Mouse (Mus musculus) MEL (cell line): ENCODE data around the gene Bahcc1. TPM values are rescaled to one million over a fixed set of nuclear protein-coding genes. Genes with fewer than 3 reads are reported as not detected.
A peak's percentile ranks its signal among the peaks of the same experiment; 100 is the strongest.

Experiments used
- DNase-seq: peaks from one replicate; pipeline ENCODE4 v3.0.0; 2011; ENCODE audit warnings: low read depth, low spot score
- H3K27ac ChIP-seq: 2 replicates; pipeline ENCODE4 v1.5.1; 2012; ENCODE audit warnings: low read depth, mild to moderate bottlenecking, control low read depth, low read length, moderate library complexity; ENCODE audit not compliant: control insufficient read depth
- H3K27me3 ChIP-seq, 2 experiments: fragments of 150-350 bp in 1 of 2; sonication (generic) in 1 of 2; 2 replicates each; pipeline ENCODE4 v1.6.1; 2012; ENCODE audit warnings: low read length in 2 of 2, mild to moderate bottlenecking in 2 of 2, improper control_type of control experiment in 1 of 2, moderate library complexity in 1 of 2; ENCODE audit not compliant: insufficient read depth in 2 of 2, control insufficient read depth in 1 of 2
- H3K36me3 ChIP-seq, 2 experiments: 2 replicates each; pipeline ENCODE4 v1.6.1; 2012 to 2014; ENCODE audit warnings: low read length in 2 of 2, improper control_type of control experiment in 1 of 2, inconsistent platforms in 1 of 2, mild to moderate bottlenecking in 1 of 2; ENCODE audit not compliant: insufficient read depth in 2 of 2, control insufficient read depth in 1 of 2
- H3K4me1 ChIP-seq, 2 experiments: fragments of 150-350 bp in 1 of 2; sonication (generic) in 1 of 2; 2 replicates each; pipeline ENCODE4 v1.6.1; 2012; ENCODE audit warnings: low read length in 2 of 2, improper control_type of control experiment in 1 of 2, mild to moderate bottlenecking in 1 of 2; ENCODE audit not compliant: insufficient read depth in 2 of 2, control insufficient read depth in 1 of 2
- H3K4me3 ChIP-seq, 2 experiments: fragments of 150-350 bp in 1 of 2; sonication (generic) in 1 of 2; 2 replicates each; pipeline ENCODE4 v1.5.1; 2012; ENCODE audit warnings: low read depth in 2 of 2, low read length in 2 of 2, mild to moderate bottlenecking in 2 of 2, moderate library complexity in 2 of 2, control low read depth in 1 of 2, improper control_type of control experiment in 1 of 2; ENCODE audit not compliant: control insufficient read depth in 1 of 2, insufficient read depth in 1 of 2
- H3K79me2 ChIP-seq: 2 replicates; pipeline ENCODE4 v1.6.1; 2012; ENCODE audit warnings: mild to moderate bottlenecking, low read length, moderate library complexity; ENCODE audit not compliant: control insufficient read depth, poor library complexity, insufficient read depth
- H3K9ac ChIP-seq: 2 replicates; pipeline ENCODE4 v1.6.1; 2012; ENCODE audit warnings: low read depth, mild to moderate bottlenecking, control low read depth, low read length, moderate library complexity; ENCODE audit not compliant: control insufficient read depth, poor library complexity, severe bottlenecking
- H3K9me3 ChIP-seq: fragments of 150-350 bp; sonication (generic); replicated peaks from 2 replicates; pipeline ENCODE4 v1.6.1; 2012; ENCODE audit warnings: mild to moderate bottlenecking, low read length, improper control_type of control experiment, moderate library complexity; ENCODE audit not compliant: insufficient read depth
- BHLHE40 ChIP-seq: IDR thresholded peaks from 2 replicates; pipeline ENCODE4 v1.6.1; 2012; ENCODE audit warnings: low read depth, mild to moderate bottlenecking, inconsistent platforms, low read length, improper control_type of control experiment, borderline replicate concordance
- CHD1 ChIP-seq: IDR thresholded peaks from 2 replicates; pipeline ENCODE4 v1.6.1; 2012; ENCODE audit warnings: low read depth, mild to moderate bottlenecking, inconsistent platforms, low read length, improper control_type of control experiment
- CTCF ChIP-seq, 3 experiments: IDR thresholded peaks in 2 of 3; conservative IDR thresholded peaks in 1 of 3; 2 replicates each; pipeline ENCODE4 v1.5.1; 2011 to 2012; ENCODE audit warnings: low read length in 3 of 3, low read depth in 2 of 3, mild to moderate bottlenecking in 2 of 3, improper control_type of control experiment in 1 of 3, inconsistent platforms in 1 of 3, mixed read lengths in 1 of 3, moderate library complexity in 1 of 3; ENCODE audit not compliant: control insufficient read depth in 1 of 3, insufficient read depth in 1 of 3, poor library complexity in 1 of 3, severe bottlenecking in 1 of 3
- E2F4 ChIP-seq: IDR thresholded peaks from 2 replicates; pipeline ENCODE4 v1.6.1; 2011; ENCODE audit warnings: low read depth, low read length, improper control_type of control experiment, borderline replicate concordance
- ELF1 ChIP-seq: IDR thresholded peaks from 2 replicates; pipeline ENCODE4 v1.6.1; 2014; ENCODE audit warnings: low read depth, mild to moderate bottlenecking, inconsistent platforms, low read length, improper control_type of control experiment, moderate library complexity
- ETS1 ChIP-seq: IDR thresholded peaks from 2 replicates; pipeline ENCODE4 v1.6.1; 2012; ENCODE audit warnings: low read depth, mild to moderate bottlenecking, inconsistent platforms, low read length, improper control_type of control experiment, moderate library complexity
- HCFC1 ChIP-seq: IDR thresholded peaks from 2 replicates; pipeline ENCODE4 v1.6.1; 2012; ENCODE audit warnings: low read depth, mild to moderate bottlenecking, inconsistent platforms, low read length, improper control_type of control experiment, moderate library complexity
- JUND ChIP-seq: IDR thresholded peaks from 2 replicates; pipeline ENCODE4 v1.6.1; 2011; ENCODE audit warnings: low read depth, mild to moderate bottlenecking, improper control_type of control experiment, low read length
- MAFK ChIP-seq: IDR thresholded peaks from 2 replicates; pipeline ENCODE4 v1.6.1; 2011; ENCODE audit warnings: low read depth, mild to moderate bottlenecking, low read length, improper control_type of control experiment, borderline replicate concordance
- MAZ ChIP-seq: IDR thresholded peaks from 2 replicates; pipeline ENCODE4 v1.6.1; 2012; ENCODE audit warnings: low read depth, mild to moderate bottlenecking, inconsistent platforms, low read length, improper control_type of control experiment
- MEF2A ChIP-seq: IDR thresholded peaks from 2 replicates; pipeline ENCODE4 v1.6.1; 2014; ENCODE audit warnings: low read depth, mild to moderate bottlenecking, inconsistent platforms, low read length, improper control_type of control experiment; ENCODE audit not compliant: poor library complexity, insufficient replicate concordance, severe bottlenecking; ENCODE audit errors: extremely low read depth
- MXI1 ChIP-seq: IDR thresholded peaks from 2 replicates; pipeline ENCODE4 v1.6.1; 2011; ENCODE audit warnings: mild to moderate bottlenecking, low read depth, low read length, improper control_type of control experiment
- MYB ChIP-seq: IDR thresholded peaks from 2 replicates; pipeline ENCODE4 v1.6.1; 2011; ENCODE audit warnings: mild to moderate bottlenecking, low read depth, low read length, improper control_type of control experiment
- NELFE ChIP-seq: IDR thresholded peaks from 2 replicates; pipeline ENCODE4 v1.6.1; 2011; ENCODE audit warnings: low read depth, low read length, improper control_type of control experiment
- NRF1 ChIP-seq: IDR thresholded peaks from 2 replicates; pipeline ENCODE4 v1.6.1; 2014; ENCODE audit warnings: low read depth, mild to moderate bottlenecking, inconsistent platforms, low read length, improper control_type of control experiment, moderate library complexity; ENCODE audit not compliant: poor library complexity, insufficient read depth, severe bottlenecking
- POLR2A ChIP-seq, 2 experiments: IDR thresholded peaks; 2 replicates each; pipeline ENCODE4 v1.6.1; 2011 to 2012; ENCODE audit warnings: low read length in 2 of 2, mild to moderate bottlenecking in 2 of 2, control low read depth in 1 of 2, improper control_type of control experiment in 1 of 2, low read depth in 1 of 2, moderate library complexity in 1 of 2; ENCODE audit not compliant: control insufficient read depth in 1 of 2, insufficient read depth in 1 of 2, poor library complexity in 1 of 2
- POLR2AphosphoS2 ChIP-seq: IDR thresholded peaks from 2 replicates; pipeline ENCODE4 v1.6.1; 2011; ENCODE audit warnings: low read length, improper control_type of control experiment
- RAD21 ChIP-seq: IDR thresholded peaks from 2 replicates; pipeline ENCODE4 v1.6.1; 2011; ENCODE audit warnings: mild to moderate bottlenecking, low read depth, low read length, improper control_type of control experiment
- SMC3 ChIP-seq: IDR thresholded peaks from 2 replicates; pipeline ENCODE4 v1.6.1; 2011; ENCODE audit warnings: low read depth, low read length, improper control_type of control experiment
- TAL1 ChIP-seq: IDR thresholded peaks from 2 replicates; pipeline ENCODE4 v1.6.1; 2012; ENCODE audit warnings: mild to moderate bottlenecking, inconsistent platforms, low read length, moderate library complexity, mixed read lengths
- TBP ChIP-seq: IDR thresholded peaks from 2 replicates; pipeline ENCODE4 v1.8.0; 2011; ENCODE audit warnings: low read depth, low read length, improper control_type of control experiment
- TCF12 ChIP-seq: IDR thresholded peaks from 2 replicates; pipeline ENCODE4 v1.6.1; 2014; ENCODE audit warnings: low read depth, mild to moderate bottlenecking, inconsistent platforms, low read length, improper control_type of control experiment, moderate library complexity
- USF1 ChIP-seq: IDR thresholded peaks from 2 replicates; pipeline ENCODE4 v1.6.1; 2014; ENCODE audit warnings: low read depth, mild to moderate bottlenecking, inconsistent platforms, low read length, improper control_type of control experiment, moderate library complexity
- USF2 ChIP-seq, 2 experiments: IDR thresholded peaks; 2 replicates each; pipeline ENCODE4 v1.6.1; 2011 to 2012; ENCODE audit warnings: improper control_type of control experiment in 2 of 2, low read length in 2 of 2, borderline replicate concordance in 1 of 2, inconsistent platforms in 1 of 2, low read depth in 1 of 2, mild to moderate bottlenecking in 1 of 2; ENCODE audit not compliant: insufficient read depth in 1 of 2
- ZC3H11A ChIP-seq: IDR thresholded peaks from 2 replicates; pipeline ENCODE4 v1.6.1; 2012; ENCODE audit warnings: low read depth, mild to moderate bottlenecking, inconsistent platforms, low read length, improper control_type of control experiment
- ZKSCAN1 ChIP-seq: IDR thresholded peaks from 2 replicates; pipeline ENCODE4 v1.6.1; 2012; ENCODE audit warnings: low read depth, mild to moderate bottlenecking, inconsistent platforms, low read length, improper control_type of control experiment, moderate library complexity
- ZMIZ1 ChIP-seq: IDR thresholded peaks from 2 replicates; pipeline ENCODE4 v1.6.1; 2012; ENCODE audit warnings: low read depth, mild to moderate bottlenecking, inconsistent platforms, low read length, improper control_type of control experiment, moderate library complexity
- polyA plus RNA-seq, 2 experiments: library from polyadenylated mRNA; stranded (reverse) in 1 of 2; unstranded in 1 of 2; fragments of >175 nt in 1 of 2; fragments of >200 nt in 1 of 2; gene quantifications; 2 replicates each; pipeline versions ENCODE4 v1.2.1 to v1.2.4; 2012; ENCODE audit warnings: low replicate concordance in 2 of 2, low read depth in 1 of 2; ENCODE audit not compliant: insufficient read length in 2 of 2, insufficient read depth in 1 of 2, missing spikeins in 1 of 2
- total RNA-seq: library from RNA; depleted of rRNA; stranded (reverse); fragments of 300-350 nt; gene quantifications from 2 replicates; pipeline ENCODE4 v1.2.3, GENCODE M21; 2012

The Bahcc1 gene
- total and polyA plus RNA-seq, 3 experiments, result 0.04 to 0.26 TPM; not detected in 1

DNA sequence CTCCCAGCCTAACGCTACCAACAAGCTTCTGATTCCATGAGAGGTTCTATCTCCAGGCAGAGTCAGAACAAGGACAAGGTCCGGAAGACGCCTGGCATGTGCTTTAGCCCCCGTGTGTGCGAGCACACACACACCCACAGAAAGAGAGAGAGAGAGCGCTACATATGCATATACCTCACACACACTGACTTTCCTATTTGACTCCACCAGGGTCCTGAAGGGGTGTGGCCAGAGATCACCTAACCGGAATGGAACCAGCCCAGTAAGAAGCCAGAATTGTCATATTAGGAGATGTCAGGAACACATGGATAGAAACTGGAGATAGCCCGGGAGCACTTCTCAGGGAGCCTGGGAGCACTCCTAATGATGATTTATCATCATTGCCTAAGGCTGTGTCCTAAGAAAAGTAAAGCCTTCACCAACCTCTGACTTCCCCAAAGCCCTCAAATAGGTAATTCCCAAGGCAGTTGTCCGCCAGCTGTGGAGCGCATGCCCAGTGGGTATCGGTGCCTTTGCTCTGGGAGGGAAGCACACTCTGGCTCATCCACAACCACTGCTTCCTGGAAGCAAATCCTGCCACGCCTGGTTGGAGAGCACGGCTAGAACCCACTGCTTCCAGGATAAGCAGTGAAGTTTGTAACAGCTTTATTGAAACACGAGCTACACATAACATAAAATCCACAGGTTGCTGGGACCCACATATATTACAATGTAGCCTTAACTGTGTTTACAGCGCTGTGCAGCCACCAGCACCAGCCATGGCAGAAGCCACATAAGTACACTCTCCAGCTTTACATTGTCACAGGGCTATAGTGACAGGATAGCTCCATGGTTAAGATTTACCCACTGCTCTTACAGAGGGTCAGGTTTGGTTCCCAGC, 75.9 kb downstream of the Bahcc1 start:
- H3K4me1 ChIP-seq, result peaks cover 3 to 27% of the 10 kb centered on the region in 2 experiments; a peak in 3 of 4 replicates
- H3K27me3 ChIP-seq, result no peaks in the 10 kb centered on the region
- H3K4me3 ChIP-seq, result no peak overlapping the region
- H3K9me3 ChIP-seq, result no peaks in the 10 kb centered on the region
- H3K9ac ChIP-seq, result no peak overlapping the region
- peaks cover 0 to 13% of the 10 kb centered on the region in 2 experiments; a peak in 2 of 4 replicates for H3K36me3 ChIP-seq
- H3K79me2 ChIP-seq, result no peaks in the 10 kb centered on the region; the same call in 1 of the 2 replicates
- TF ChIP-seq RAD21 (no peak), ZC3H11A (no peak), TCF12 (no peak), ZMIZ1 (no peak), BHLHE40 (no peak), ETS1 (no peak), MAFK (no peak), ELF1 (no peak), USF2 (IDR thresholded peaks at IDR 0.05; ENCODE audit: borderline replicate concordance in 1 of 2, insufficient read depth in 1 of 2, low read depth in 1 of 2, low read length in 2 of 2) (no peak), HCFC1 (no peak), TAL1 (no peak), MXI1 (no peak)
- H3K27ac ChIP-seq, result no peak overlapping the region
- no peak for DNase-seq

- peak; percentile 96 for DNase-seq
- Histone ChIP-seq H3K36me3 (peaks cover 0 to 6% of the 10 kb centered on the region in 2 experiments; a peak in 2 of 4 replicates), H3K4me3 (peak overlapping the region; percentile 59 to 65), H3K4me1 (peaks cover 0 to 18% of the 10 kb centered on the region in 2 experiments; a peak in 2 of 4 replicates), H3K27ac (peak overlapping the region; percentile 11; the same call in 1 of the 2 replicates), H3K9me3 (no peaks in the 10 kb centered on the region), H3K79me2 (no peaks in the 10 kb centered on the region), H3K27me3 (no peaks in the 10 kb centered on the region), H3K9ac (peak overlapping the region; percentile 79)
- peak; percentile 88; the same call in 1 of the 2 replicates for TF ChIP-seq E2F4
- TF ChIP-seq SMC3, result no peak; the same call in 1 of the 2 replicates
- no peak for TF ChIP-seq ZKSCAN1
- TF ChIP-seq MYB, result no peak
- TF ChIP-seq POLR2AphosphoS2, result no peak
- TF ChIP-seq JUND, result no peak
- 0 out of 2 replicates have a peak, but pooled peaks have one; percentile 40 for TF ChIP-seq NRF1
- TF ChIP-seq CTCF (IDR thresholded peaks at IDR 0.05 in 2 of 3, conservative IDR thresholded peaks at IDR 0.05 in 1 of 3; ENCODE audit: control insufficient read depth in 1 of 3, insufficient read depth in 1 of 3, low read depth in 2 of 3, low read length in 3 of 3, poor library complexity in 1 of 3, severe bottlenecking in 1 of 3), result no peak
- peak; percentile 66 for TF ChIP-seq NELFE
- peak; percentile 74; the same call in 1 of the 2 replicates for TF ChIP-seq ZMIZ1
- no peak for TF ChIP-seq CHD1
- no peak for TF ChIP-seq TAL1
- TF ChIP-seq TBP, result no peak; the same call in 1 of the 2 replicates
- TF ChIP-seq MXI1, result peak; percentile 60; the same call in 1 of the 2 replicates
- peak; percentile 46; the same call in 1 of the 2 replicates for TF ChIP-seq HCFC1
- no peak for TF ChIP-seq MEF2A
- TF ChIP-seq POLR2A (IDR thresholded peaks at IDR 0.05; ENCODE audit: control insufficient read depth in 1 of 2, insufficient read depth in 1 of 2, low read depth in 1 of 2, low read length in 2 of 2, poor library complexity in 1 of 2), result peak; percentile 76 to 79; a peak in 2 of 4 replicates
- no peak for TF ChIP-seq ELF1
- TF ChIP-seq ETS1, result peak; percentile 37; the same call in 1 of the 2 replicates
- peak; percentile 95 for TF ChIP-seq MAZ
- TF ChIP-seq TCF12, result no peak
- peak; percentile 86 for TF ChIP-seq USF1
These were observed 78.1 kb downstream of the Bahcc1 start for GRCm38 (mm10) chr11:120310813-120311312.
